Mouse (Mus musculus): ENCODE results near the gene Gm10358. TPM values are rescaled to one million over a fixed set of nuclear protein-coding genes. Genes with fewer than 3 reads are reported as not detected.
"Not testable (repeated sequence)": the region's sequence is repeated elsewhere in the genome, so short reads cannot be mapped to it uniquely, and the experiment has no call there.

Gm10358 gene
- polyA plus RNA-seq (2012; rRNA removed) = 0.26 and 0.45 TPM in 2 replicates

GRCm38 (mm10) chr8:75406489-75406888 lies at the start of gene Gm10358:
Gm10358 (minus strand) TSS chr8:75406589.
- WGBS = 96% methylated on average over 5 of the region's 5 CpGs
- no peak for DNase-seq (ENCODE audit: low read depth, low spot score)

DNA sequence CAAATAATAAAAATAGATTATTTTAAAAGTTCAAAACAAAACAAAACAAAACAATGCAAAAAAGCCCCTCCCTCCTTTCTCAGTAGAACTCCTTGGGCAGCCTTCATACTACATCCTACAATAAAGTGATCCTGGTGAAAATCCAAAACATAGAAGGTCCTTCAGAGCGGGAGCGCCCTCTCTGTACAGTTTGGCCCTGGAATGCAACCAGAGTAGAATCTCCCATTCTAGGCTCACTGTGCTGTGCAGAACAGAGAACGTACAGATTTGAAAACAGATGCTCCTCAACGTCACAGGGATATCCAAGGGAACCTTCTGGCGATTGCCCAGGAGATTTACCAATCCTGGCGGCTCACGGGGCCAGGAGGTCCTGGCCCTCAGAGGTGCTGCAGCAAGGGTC lies 42.0 kb upstream of the Gm10358 start, which contains the start of gene Iqcm:
Gene Iqcm (plus strand): TSS at position 301 of the 400 bp plus-strand sequence.
- 88% methylated on average over 7 of the region's 7 CpGs for WGBS
- no peak for DNase-seq (ENCODE audit: low read depth, low spot score)

DNA sequence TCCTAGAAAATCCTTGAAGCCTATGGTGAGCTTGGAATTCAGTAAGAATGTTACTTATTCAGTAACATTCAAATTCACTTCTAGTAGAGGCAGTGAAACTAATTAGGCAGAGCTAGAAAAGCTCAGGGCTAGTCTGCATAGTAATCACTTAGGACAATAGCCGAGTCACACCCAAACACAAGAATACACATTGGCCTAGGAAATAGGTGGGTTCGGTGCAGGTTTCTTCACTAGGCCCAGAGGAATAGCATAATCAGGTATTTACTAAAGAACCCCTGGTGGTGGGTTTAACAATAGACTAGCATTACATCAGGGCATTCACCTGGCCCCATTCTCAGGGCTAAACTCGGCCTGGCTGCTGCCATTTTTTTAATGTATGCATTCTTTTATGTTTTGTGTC lies 9.3 kb upstream of the Gm10358 start:
- DNase-seq (ENCODE audit: low read depth, low spot score) = not testable (repeated sequence)
- WGBS = 76% methylated on average over 3 of the region's 3 CpGs

DNA sequence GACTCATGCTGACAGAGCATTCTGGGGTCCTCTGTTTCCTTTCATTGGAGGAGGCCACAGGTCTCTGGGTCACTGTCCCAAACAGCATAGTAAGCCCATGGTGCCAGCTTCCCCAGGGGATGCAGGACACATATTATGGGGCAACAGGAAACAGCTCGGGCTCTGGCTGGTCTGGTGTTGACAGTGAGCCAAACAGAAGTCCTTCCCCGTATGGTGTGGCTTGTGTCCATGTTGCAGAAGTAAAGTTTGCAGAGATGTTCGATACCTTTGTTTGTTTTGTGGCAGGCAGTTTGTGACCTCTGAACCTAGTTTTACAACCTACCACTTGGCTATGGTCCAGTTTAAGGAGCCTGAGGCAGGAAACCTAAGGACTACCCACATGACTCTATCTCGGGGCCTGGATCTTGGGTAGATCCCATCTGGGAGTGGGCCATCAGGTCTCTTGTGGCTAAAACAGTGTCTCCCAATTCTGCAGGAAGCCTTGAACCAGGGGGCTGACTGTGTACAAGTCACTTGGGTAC lies 21.6 kb downstream of the Gm10358 start:
- WGBS = 41% methylated on average over 4 of the region's 4 CpGs
- no peak for DNase-seq (ENCODE audit: low read depth, low spot score)

GRCm38 (mm10) chr8:75375530-75376123 lies 30.8 kb downstream of the Gm10358 start:
- DNase-seq (ENCODE audit: low read depth, low spot score) = no peak
- WGBS = 74% methylated on average over 1 of the region's 1 CpGs

DNA sequence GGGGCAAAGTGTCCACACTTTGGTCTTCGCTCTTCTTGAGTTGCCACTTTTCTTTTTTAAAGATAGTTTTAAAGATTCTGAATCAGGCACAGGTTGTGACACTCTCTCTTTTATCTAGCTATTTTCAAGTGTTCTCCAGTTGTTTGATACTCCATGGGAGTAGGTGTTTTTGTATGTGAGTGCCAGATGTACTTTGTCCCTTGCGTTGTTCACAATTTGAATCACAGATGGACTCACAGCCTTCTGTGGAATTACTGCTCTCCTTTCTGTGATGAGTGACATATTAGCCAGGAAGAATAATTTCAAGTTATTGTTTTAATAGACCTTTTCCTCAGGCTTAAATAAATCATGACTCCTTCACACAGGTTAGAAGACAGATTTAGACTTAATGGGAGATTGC lies 34.4 kb downstream of the Gm10358 start:
- no peak for DNase-seq (ENCODE audit: low read depth, low spot score)
- 85% methylated on average over 2 of the region's 2 CpGs for WGBS

Other genes starting within 250 kb of the Gm10358 start
- 5.9 and 11.6 TPM in 2 replicates for gene Rasd2, start 192.6 kb downstream of the Gm10358 start, polyA plus RNA-seq (2012; rRNA removed)
- not detected in 2 replicates for gene Iqcm, start 42.1 kb upstream of the Gm10358 start, polyA plus RNA-seq (2012; rRNA removed)

Measured in large intestine, adult 2 months (tissue).